Mouse (Mus musculus) midbrain, embryonic 13.5 days (tissue): ENCODE data around the gene G530012D18Rik. TPM values are rescaled to one million over a fixed set of nuclear protein-coding genes. Genes with fewer than 3 reads are reported as not detected.

ENCODE experiments used
- polyA plus RNA-seq: library from polyadenylated mRNA; unstranded; fragments of >200 nt; fragmentation: Nextera tagmentation; extraction: Ambion mirVana; gene quantifications from 2 replicates; pipeline ENCODE4 v1.2.1, GENCODE M21; 2015

Gene G530012D18Rik
- polyA plus RNA-seq, 1 experiment from 2014 or later = not detected

Other genes starting within 250 kb of the G530012D18Rik start
- gene Sp110, start 23.1 kb downstream of the G530012D18Rik start, polyA plus RNA-seq = 0.38 and 0.68 TPM in 2 replicates
- gene Sp140, start 24.7 kb downstream of the G530012D18Rik start, polyA plus RNA-seq = 0.36 and 0.46 TPM in 2 replicates
- 0.30 and 0.59 TPM in 2 replicates for gene Sp100, start 74.3 kb downstream of the G530012D18Rik start, polyA plus RNA-seq
- 0.59 and 0.90 TPM in 2 replicates for gene A630001G21Rik, start 203.0 kb downstream of the G530012D18Rik start, polyA plus RNA-seq
- gene Cab39, start 217.8 kb downstream of the G530012D18Rik start, polyA plus RNA-seq = 52.1 and 54.9 TPM in 2 replicates